Mouse (Mus musculus): Measurements from ENCODE around the gene Elmo1. TPM values are rescaled to one million over a fixed set of nuclear protein-coding genes. Genes with fewer than 3 reads are reported as not detected.

The Elmo1 gene
- polyA plus RNA-seq, 1 experiment: not detected

- no peak overlapping the region for H3K4me3 ChIP-seq (ENCODE audit: insufficient read depth, poor library complexity, severe bottlenecking)
- peaks cover 3% of the 10 kb centered on the region for H3K27me3 ChIP-seq (ENCODE audit: control insufficient read depth, insufficient read depth, insufficient read length)
- H3K36me3 ChIP-seq (ENCODE audit: control insufficient read depth, insufficient read depth): no peaks in the 10 kb centered on the region
- H3ac ChIP-seq (ENCODE audit: control insufficient read depth, insufficient read length, low read depth): no peak overlapping the region
- H3K79me3 ChIP-seq (ENCODE audit: low read depth): no peaks in the 10 kb centered on the region
- no peak for TF ChIP-seq MYOG (IDR thresholded peaks at IDR 0.05; ENCODE audit: control insufficient read depth, extremely low read depth, insufficient read length)
- TF ChIP-seq CEBPB (IDR thresholded peaks at IDR 0.05; ENCODE audit: low read depth): no peak
- no peak for TF ChIP-seq FOSL1 (IDR thresholded peaks at IDR 0.05; ENCODE audit: insufficient read depth, low read length, poor library complexity, severe bottlenecking)
- no peak for TF ChIP-seq MAX (IDR thresholded peaks at IDR 0.05)
- TF ChIP-seq USF1 (IDR thresholded peaks at IDR 0.05; ENCODE audit: low read depth): no peak
- no peak for TF ChIP-seq CTCF (IDR thresholded peaks at IDR 0.05; ENCODE audit: control insufficient read depth, insufficient read depth, insufficient read length)
- TF ChIP-seq MYOD1 (IDR thresholded peaks at IDR 0.05; ENCODE audit: control insufficient read depth, insufficient read length, low read depth): no peak
- no peaks in the 10 kb centered on the region for H3K79me2 ChIP-seq (ENCODE audit: control insufficient read depth, insufficient read depth)
These were observed 42.2 kb upstream of the Elmo1 start for GRCm38 (mm10) chr13:20047926-20048836.

- peaks cover 3% of the 10 kb centered on the region for H3K27me3 ChIP-seq (ENCODE audit: control insufficient read depth, insufficient read depth, insufficient read length)
These were observed 41.6 kb upstream of the Elmo1 start for GRCm38 (mm10) chr13:20048837-20049160.

GRCm38 (mm10) chr13:20049654-20050053 lies 40.7 kb upstream of the Elmo1 start:
- H3K4me3 ChIP-seq (ENCODE audit: insufficient read depth, poor library complexity, severe bottlenecking): no peak overlapping the region
- TF ChIP-seq USF1 (IDR thresholded peaks at IDR 0.05; ENCODE audit: low read depth): no peak
- TF ChIP-seq CEBPB (IDR thresholded peaks at IDR 0.05; ENCODE audit: low read depth): no peak
- TF ChIP-seq FOSL1 (IDR thresholded peaks at IDR 0.05; ENCODE audit: insufficient read depth, low read length, poor library complexity, severe bottlenecking): no peak
- TF ChIP-seq CTCF (IDR thresholded peaks at IDR 0.05; ENCODE audit: control insufficient read depth, insufficient read depth, insufficient read length): no peak
- no peak for TF ChIP-seq MYOG (IDR thresholded peaks at IDR 0.05; ENCODE audit: control insufficient read depth, extremely low read depth, insufficient read length)
- no peak for TF ChIP-seq MAX (IDR thresholded peaks at IDR 0.05)
- no peak for TF ChIP-seq MYOD1 (IDR thresholded peaks at IDR 0.05; ENCODE audit: control insufficient read depth, insufficient read length, low read depth)
- H3K79me3 ChIP-seq (ENCODE audit: low read depth): no peaks in the 10 kb centered on the region
- H3K36me3 ChIP-seq (ENCODE audit: control insufficient read depth, insufficient read depth): no peaks in the 10 kb centered on the region
- no peak overlapping the region for H3ac ChIP-seq (ENCODE audit: control insufficient read depth, insufficient read length, low read depth)
- no peaks in the 10 kb centered on the region for H3K79me2 ChIP-seq (ENCODE audit: control insufficient read depth, insufficient read depth)
- H3K27me3 ChIP-seq (ENCODE audit: control insufficient read depth, insufficient read depth, insufficient read length): peaks cover 3% of the 10 kb centered on the region

More at GRCm38 (mm10) chr13:20048837-20049160, 41.6 kb upstream of the Elmo1 start:
- Histone ChIP-seq H3ac (ENCODE audit: control insufficient read depth, insufficient read length, low read depth) (no peak overlapping the region), H3K36me3 (ENCODE audit: control insufficient read depth, insufficient read depth) (no peaks in the 10 kb centered on the region), H3K4me3 (ENCODE audit: insufficient read depth, poor library complexity, severe bottlenecking) (no peak overlapping the region), H3K79me2 (ENCODE audit: control insufficient read depth, insufficient read depth) (no peaks in the 10 kb centered on the region), H3K79me3 (ENCODE audit: low read depth) (no peaks in the 10 kb centered on the region)
- TF ChIP-seq FOSL1 (IDR thresholded peaks at IDR 0.05; ENCODE audit: insufficient read depth, low read length, poor library complexity, severe bottlenecking) (no peak), CEBPB (IDR thresholded peaks at IDR 0.05; ENCODE audit: low read depth) (no peak), MYOD1 (IDR thresholded peaks at IDR 0.05; ENCODE audit: control insufficient read depth, insufficient read length, low read depth) (no peak), CTCF (IDR thresholded peaks at IDR 0.05; ENCODE audit: control insufficient read depth, insufficient read depth, insufficient read length) (no peak), MAX (IDR thresholded peaks at IDR 0.05) (no peak)

GRCm38 (mm10) chr13:20050149-20050548 lies 40.2 kb upstream of the Elmo1 start:
- Histone ChIP-seq H3K36me3 (ENCODE audit: control insufficient read depth, insufficient read depth) (no peaks in the 10 kb centered on the region), H3K27me3 (ENCODE audit: control insufficient read depth, insufficient read depth, insufficient read length) (peaks cover 3% of the 10 kb centered on the region), H3K79me2 (ENCODE audit: control insufficient read depth, insufficient read depth) (no peaks in the 10 kb centered on the region), H3ac (ENCODE audit: control insufficient read depth, insufficient read length, low read depth) (no peak overlapping the region), H3K79me3 (ENCODE audit: low read depth) (no peaks in the 10 kb centered on the region), H3K4me3 (ENCODE audit: insufficient read depth, poor library complexity, severe bottlenecking) (no peak overlapping the region)
- TF ChIP-seq FOSL1 (IDR thresholded peaks at IDR 0.05; ENCODE audit: insufficient read depth, low read length, poor library complexity, severe bottlenecking): no peak
- TF ChIP-seq MYOD1 (IDR thresholded peaks at IDR 0.05; ENCODE audit: control insufficient read depth, insufficient read length, low read depth): no peak
- no peak for TF ChIP-seq MYOG (IDR thresholded peaks at IDR 0.05; ENCODE audit: control insufficient read depth, extremely low read depth, insufficient read length)
- no peak for TF ChIP-seq MAX (IDR thresholded peaks at IDR 0.05)
- no peak for TF ChIP-seq USF1 (IDR thresholded peaks at IDR 0.05; ENCODE audit: low read depth)

GRCm38 (mm10) chr13:20057926-20058325 lies 32.5 kb upstream of the Elmo1 start:
- Histone ChIP-seq H3K27me3 (ENCODE audit: control insufficient read depth, insufficient read depth, insufficient read length) (no peaks in the 10 kb centered on the region), H3K79me2 (ENCODE audit: control insufficient read depth, insufficient read depth) (no peaks in the 10 kb centered on the region), H3K79me3 (ENCODE audit: low read depth) (no peaks in the 10 kb centered on the region), H3ac (ENCODE audit: control insufficient read depth, insufficient read length, low read depth) (no peak overlapping the region), H3K36me3 (ENCODE audit: control insufficient read depth, insufficient read depth) (no peaks in the 10 kb centered on the region), H3K4me3 (ENCODE audit: insufficient read depth, poor library complexity, severe bottlenecking) (no peak overlapping the region)
- TF ChIP-seq FOSL1 (IDR thresholded peaks at IDR 0.05; ENCODE audit: insufficient read depth, low read length, poor library complexity, severe bottlenecking) (no peak), CEBPB (IDR thresholded peaks at IDR 0.05; ENCODE audit: low read depth) (no peak), USF1 (IDR thresholded peaks at IDR 0.05; ENCODE audit: low read depth) (no peak)

GRCm38 (mm10) chr13:20061031-20061430 lies 29.4 kb upstream of the Elmo1 start:
- Histone ChIP-seq H3K36me3 (ENCODE audit: control insufficient read depth, insufficient read depth) (no peaks in the 10 kb centered on the region), H3ac (ENCODE audit: control insufficient read depth, insufficient read length, low read depth) (no peak overlapping the region), H3K27me3 (ENCODE audit: control insufficient read depth, insufficient read depth, insufficient read length) (no peaks in the 10 kb centered on the region), H3K79me2 (ENCODE audit: control insufficient read depth, insufficient read depth) (no peaks in the 10 kb centered on the region), H3K79me3 (ENCODE audit: low read depth) (no peaks in the 10 kb centered on the region), H3K4me3 (ENCODE audit: insufficient read depth, poor library complexity, severe bottlenecking) (no peak overlapping the region)
- no peak for TF ChIP-seq MYOG (IDR thresholded peaks at IDR 0.05; ENCODE audit: control insufficient read depth, extremely low read depth, insufficient read length)
- no peak for TF ChIP-seq FOSL1 (IDR thresholded peaks at IDR 0.05; ENCODE audit: insufficient read depth, low read length, poor library complexity, severe bottlenecking)
- no peak for TF ChIP-seq CEBPB (IDR thresholded peaks at IDR 0.05; ENCODE audit: low read depth)
- no peak for TF ChIP-seq USF1 (IDR thresholded peaks at IDR 0.05; ENCODE audit: low read depth)
- TF ChIP-seq MAX (IDR thresholded peaks at IDR 0.05): no peak
- no peak for TF ChIP-seq CTCF (IDR thresholded peaks at IDR 0.05; ENCODE audit: control insufficient read depth, insufficient read depth, insufficient read length)
- no peak for TF ChIP-seq MYOD1 (IDR thresholded peaks at IDR 0.05; ENCODE audit: control insufficient read depth, insufficient read length, low read depth)

All from C2C12 (cell line).